Mouse (Mus musculus) layer of hippocampus, adult 18-20 months (tissue): ENCODE measurements at regions not wholly inside any gene's neighbourhood (a gene's known extent, or its start where the extent isn't known, plus 50 kb on each side); places are given as distances from the start of the nearest gene placed in this dataset.

Experiments
- DNase-seq, 2 experiments: peaks; one replicate each; pipeline ENCODE4 v3.0.0; 2022; ENCODE audit warnings: low spot score in 2 of 2

DNA sequence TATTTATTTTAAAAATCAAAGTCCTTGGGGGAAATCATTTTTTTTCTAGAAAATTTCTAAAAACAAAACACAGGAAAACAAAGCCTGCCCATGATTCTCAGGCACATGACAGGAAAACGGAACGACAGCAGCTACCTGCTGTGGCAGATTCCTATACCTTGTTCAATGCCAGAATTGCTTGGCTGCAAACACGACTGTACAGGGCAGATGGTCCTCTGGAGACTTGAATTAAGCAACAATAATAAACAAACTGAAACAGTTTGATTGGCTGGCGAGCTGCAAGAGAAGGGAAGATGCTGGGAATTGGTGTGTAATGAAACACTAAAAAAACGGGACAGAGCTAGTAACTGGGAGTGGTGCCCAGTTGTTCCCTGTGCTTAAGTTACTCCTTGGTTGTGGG is 280.1 kb downstream of the Slc4a3 start:
- peak in 1 of 2 experiments; percentile 11 for DNase-seq

DNA sequence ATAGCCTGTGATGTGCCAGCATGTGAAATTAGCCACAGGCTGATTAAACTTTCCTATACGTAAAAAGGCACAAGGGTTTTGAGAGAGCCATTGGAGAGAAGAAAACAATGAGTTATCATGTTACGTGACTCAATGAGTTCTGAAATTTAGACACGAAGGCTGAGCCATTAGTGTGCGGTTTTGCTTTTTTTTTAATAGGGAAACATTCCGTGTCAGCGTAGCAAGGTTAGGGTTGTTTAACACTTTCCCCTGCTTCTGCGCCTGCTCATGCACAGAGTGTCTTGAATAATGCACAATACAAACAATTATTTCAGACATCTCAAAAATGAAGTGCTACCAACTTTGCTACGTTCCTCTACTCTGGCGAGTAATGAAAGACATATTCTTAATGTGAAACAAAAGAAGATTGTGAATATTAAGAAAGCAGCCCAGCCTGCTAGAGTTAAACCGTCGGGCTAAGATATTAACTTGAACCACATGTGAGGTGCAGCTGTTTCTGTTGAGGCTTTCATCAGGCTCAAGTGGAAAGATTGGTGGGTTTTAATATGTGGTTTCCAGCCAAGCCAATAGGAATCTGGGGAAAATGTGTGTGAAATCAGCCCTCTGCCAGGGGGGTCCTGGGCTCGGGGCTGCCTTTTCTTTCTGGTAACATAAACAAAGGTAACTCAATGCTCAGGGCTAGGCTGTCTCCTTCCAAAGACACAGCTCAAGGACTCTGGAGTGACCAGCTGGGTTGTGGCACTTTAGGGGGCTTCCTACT is 287.2 kb downstream of the Slc4a3 start:
- DNase-seq, result no peak

DNA sequence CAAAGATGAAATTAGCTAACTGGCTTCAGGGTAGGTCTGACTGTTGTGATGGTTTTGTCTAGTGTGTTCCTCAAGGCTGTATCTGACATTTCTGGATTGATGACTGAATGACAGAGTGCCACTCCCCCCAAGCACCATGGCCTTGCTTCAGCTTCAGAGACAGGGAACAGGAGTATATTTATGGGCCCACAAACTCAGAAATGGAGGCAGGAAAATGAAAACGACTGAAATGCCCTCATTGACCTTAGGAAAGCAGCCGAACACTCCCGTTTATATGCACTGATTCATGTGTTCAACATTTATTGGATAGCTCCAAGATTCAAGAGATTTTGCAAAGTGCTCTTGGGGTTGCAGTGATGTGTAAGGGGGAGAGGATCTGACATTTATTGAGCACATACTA is 288.3 kb downstream of the Slc4a3 start:
- no peak for DNase-seq

- no peak for DNase-seq
Observed at GRCm38 (mm10) chr1:75839551-75840223, 293.6 kb downstream of the Slc4a3 start.

GRCm38 (mm10) chr1:75842396-75842795 is 296.3 kb downstream of the Slc4a3 start:
- DNase-seq, result no peak

- no peak for DNase-seq
Observed at GRCm38 (mm10) chr1:75843326-75843725, 297.3 kb downstream of the Slc4a3 start.

DNA sequence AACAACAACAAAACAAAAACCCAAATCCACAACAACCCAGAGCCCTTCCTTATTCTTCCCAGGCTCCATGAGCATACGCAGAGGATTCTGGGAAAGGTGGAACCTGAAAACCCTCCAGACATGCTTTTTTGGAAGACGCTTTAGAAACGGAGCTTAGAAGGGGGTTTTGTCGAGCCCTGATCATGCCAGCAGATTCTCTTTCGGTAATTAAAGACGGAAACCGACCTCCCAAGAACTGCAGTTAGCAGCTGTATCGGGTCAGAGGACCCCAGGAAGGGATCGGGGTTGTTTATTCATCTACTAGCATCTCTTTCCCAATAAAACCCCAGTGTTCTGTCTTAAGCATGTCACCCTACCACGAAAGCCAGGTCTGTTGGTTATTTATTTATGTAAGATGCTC is 298.1 kb downstream of the Slc4a3 start:
- DNase-seq, result no peak

DNA sequence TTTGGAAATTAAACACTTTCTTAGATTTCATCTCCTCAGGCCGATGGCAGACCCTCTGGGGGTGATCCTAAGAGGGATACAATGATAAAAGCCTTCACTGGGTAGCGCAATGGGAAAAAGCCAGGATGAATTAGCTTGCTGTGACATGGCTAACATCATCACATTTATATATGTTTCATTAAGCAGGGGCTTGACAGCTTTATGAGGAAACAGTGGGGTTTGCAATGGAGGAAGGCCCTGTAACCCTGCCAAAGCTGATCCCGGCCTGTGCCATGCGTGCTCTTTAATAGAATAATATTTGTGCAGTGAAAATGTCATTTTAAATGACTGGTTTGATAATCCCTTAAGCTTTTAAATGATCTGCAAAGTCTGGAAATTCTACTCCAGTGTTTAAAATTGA is 298.5 kb downstream of the Slc4a3 start:
- no peak for DNase-seq

DNA sequence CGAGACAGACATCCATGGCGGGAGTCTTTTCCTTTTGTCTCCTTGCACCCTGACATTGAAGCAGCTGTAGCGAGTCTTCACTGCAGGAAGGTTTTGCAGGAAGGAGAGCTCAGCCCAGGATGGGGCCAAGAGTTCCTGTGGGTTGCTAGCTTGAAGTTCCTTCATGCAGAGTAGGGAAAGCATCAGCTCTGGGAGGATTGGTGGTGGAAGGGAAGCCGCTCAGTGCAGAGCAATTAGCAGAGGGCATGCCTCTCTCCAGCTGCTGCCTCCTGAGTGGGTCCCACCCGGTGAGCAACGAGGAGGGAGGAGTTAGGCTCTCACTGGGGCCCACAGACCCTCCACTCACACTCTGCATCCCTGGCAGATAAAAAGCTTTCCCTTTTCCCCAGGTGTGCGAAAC is 298.9 kb downstream of the Slc4a3 start:
- no peak for DNase-seq

GRCm38 (mm10) chr1:75845771-75846535 is 299.9 kb downstream of the Slc4a3 start:
- no peak for DNase-seq

DNA sequence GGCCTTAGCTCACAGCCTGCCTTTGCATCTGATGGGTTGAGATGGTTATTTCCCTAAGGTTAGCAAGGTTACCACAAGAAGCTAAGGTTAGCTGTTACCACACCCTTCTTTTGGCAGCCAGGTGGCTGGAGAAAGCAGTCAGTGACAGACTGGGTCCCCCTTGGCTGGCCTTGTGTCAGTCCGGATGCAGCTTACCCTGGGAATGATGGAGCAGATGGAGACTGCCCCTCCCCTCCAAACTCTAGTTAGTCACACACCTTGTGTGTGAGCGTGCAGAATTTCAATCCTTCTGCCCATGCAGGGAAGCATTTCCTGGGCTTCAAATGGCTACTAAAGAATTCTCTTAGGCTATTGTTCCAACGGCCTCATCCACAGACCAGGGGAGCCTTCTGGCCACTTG is 301.6 kb downstream of the Slc4a3 start:
- DNase-seq, result no peak

DNA sequence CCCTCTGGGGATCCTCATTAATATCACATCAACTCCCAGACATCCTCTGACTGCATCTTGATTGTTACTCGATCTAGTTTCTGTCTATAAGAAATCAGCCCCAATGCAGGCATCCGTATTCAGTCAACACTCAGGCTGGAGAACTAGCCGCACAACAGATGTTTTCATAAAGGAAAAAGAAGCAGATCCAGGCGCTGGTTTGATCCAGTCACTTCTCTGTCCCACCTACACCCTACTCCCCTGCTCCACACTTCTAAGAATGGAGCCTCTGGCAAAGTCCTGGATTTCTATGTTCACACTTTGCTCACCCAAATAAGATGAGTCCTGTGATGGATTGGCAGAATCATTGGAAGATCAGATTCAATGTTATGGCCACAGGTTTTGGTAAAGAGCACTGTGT is 302.4 kb downstream of the Slc4a3 start:
- DNase-seq, result no peak

DNA sequence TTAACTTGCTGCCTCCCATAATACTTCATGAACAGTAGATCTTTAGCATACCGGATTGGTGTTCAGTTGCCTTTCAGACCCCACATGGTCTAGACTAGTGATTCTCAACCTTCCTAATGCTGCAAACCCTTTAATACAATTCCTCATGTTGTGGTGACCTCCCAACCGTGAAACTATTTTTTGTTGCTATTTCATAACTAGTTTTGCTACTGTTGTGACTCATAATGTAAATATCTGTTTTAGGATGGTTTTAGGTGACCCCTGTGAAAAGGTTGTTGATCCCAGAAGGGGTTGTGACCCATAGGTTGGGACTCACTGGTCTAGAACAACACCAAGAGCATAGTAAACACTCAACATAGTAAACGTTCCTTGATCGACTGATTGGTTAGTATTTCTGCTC is 304.1 kb downstream of the Slc4a3 start:
- DNase-seq, result no peak

DNA sequence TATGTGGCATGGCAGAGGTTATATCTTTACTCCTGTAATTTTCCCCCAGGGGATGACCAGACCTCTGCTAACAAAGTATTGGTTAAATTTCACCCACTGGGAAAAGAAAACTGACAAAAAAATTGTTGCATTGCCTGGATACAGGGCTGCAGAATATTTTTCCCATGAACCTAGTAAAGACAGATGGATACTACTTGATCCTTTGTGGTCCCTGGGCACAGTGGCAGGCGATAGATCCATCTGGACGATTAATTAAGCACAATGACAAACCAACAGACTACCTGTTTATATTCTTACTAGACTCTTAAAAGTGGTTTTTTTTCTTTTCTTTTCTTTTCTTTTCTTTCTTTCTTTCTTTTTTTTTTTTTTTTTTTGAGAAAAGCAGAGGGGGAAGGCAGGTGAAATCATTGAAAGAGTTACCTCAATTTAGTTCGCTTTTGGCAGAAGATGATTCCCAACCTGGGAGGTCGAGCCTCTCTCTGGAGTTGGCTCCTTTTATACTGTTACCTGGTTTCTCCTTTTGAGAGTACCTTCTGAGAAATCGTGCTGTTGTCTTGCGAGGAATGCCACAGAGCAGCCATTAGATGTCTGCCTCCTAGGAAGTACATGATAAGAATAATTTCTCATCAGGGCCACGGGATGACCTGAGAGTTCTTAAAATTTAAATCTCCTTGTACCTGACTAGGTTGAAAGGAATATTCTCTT is 312.6 kb downstream of the Slc4a3 start:
- DNase-seq, result no peak

DNA sequence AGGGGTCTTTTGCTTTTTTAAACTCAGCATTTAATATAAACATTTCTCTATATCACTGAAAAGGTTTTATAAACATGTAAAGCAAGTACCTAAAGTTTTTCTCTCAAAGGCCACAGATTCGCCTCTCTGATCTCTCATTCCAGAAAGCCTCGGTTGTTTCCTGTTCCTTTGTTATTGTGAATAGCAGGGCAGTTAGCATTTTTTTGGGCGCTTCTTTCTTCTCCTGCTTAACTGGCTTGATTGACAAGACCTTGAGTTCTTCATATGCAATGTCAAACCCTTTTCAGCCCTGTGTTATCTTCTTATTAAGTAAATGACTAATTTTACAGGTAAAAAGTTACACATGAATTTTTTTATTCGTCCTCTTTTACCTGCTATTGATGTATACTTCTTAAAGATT is 316.7 kb downstream of the Slc4a3 start:
- no peak for DNase-seq

DNA sequence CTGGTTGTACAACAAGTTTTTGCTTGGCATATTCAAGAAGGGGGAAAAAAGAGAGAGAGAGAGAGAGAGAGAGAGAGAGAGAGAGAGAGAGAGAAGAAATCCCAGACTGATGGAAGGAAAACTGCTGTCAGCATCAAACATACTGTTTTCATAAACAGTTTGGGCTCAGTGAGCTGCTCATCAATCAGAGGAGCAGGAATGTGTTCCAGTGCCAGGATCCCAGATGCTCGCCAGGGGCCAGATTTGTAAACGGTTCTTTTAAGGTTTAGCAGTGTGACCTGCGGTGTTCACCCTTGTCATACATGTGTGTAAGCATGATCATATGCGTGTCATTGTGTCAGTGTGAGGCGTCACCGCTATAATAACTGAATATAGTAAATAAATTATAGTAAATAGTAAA is 320.5 kb downstream of the Slc4a3 start:
- no peak for DNase-seq

GRCm38 (mm10) chr1:75869414-75869813 is 323.3 kb downstream of the Slc4a3 start:
- no peak for DNase-seq

- DNase-seq, result no peak
Observed at GRCm38 (mm10) chr1:75869846-75870245, 323.8 kb downstream of the Slc4a3 start.

- peak in 1 of 2 experiments; percentile 46 for DNase-seq
Observed at GRCm38 (mm10) chr1:75873911-75874310, 327.8 kb downstream of the Slc4a3 start.

DNA sequence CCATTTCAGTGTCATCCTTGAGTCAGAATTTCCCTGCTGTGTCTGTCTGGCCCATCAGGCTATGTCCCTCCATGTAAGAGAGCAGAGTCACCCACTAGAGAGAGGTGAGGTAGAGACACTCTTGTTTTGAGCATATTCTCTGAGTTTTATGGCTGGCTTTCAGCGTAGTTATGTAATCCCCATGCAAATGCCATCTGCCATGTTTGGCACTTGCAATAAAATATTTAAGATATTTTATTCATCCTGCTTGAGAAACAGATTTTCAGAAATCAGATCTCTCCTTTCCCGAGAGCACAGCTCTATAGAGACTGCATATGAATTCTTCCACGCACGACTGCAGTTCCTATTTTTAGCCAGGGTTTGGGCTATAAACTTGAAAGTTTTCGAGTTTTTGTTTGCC is 331.1 kb downstream of the Slc4a3 start:
- peak; percentile 50 to 83 for DNase-seq

GRCm38 (mm10) chr1:75885632-75886031 is 339.6 kb downstream of the Slc4a3 start:
- DNase-seq, result no peak
